Mouse (Mus musculus) ZHBTc4 (cell line): ENCODE data around the gene Rbfox3.
A peak's percentile ranks its signal among the peaks of the same experiment; 100 is the strongest.
"Not testable (repeated sequence)": the region's sequence is repeated elsewhere in the genome, so short reads cannot be mapped to it uniquely, and the experiment has no call there.

Source experiments
- DNase-seq: peaks from one replicate; pipeline ENCODE4 v3.0.0-alpha.2; 2011; ENCODE audit warnings: low read depth, low spot score

Rbfox3 gene

DNA sequence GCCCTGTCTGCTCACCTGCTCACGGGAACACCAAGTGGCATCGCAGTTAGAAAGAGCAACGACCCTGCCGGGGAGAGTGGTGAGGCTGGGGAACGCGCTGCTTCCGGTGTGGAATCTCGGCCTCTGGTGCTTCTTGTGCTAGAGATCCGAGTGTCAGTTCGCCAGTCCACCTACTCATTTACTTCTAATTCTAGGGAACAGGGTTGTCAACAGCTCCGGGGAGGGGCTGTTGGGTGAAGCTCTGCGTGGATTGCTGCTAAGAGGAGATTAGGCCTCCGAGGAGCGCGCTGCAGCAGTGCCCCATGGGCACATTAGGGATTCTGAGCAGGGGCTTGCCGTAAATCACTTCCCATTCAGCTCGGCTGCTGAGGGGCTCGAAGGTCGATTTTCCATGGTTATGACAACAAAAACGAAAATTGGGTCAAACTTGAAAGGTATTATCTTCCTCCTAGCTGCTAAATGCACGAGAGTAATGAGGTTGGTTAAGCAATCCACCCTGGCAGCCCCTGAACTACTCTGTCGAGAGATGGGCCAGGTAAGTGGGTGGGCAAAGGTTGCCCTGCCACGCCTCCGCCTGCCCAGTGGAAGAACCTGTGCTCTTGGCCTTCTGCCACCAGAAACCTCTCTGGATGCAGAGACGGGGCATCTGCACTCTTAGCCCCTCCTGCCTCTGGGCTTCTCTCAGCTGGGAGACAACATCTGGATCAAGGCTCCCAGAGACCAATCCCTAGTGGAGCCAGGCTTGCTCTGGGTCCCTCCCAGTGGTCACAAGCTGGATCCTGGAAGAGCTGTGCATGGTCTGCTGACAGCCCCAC, 85.9 kb downstream of the Rbfox3 start:
- no peak for DNase-seq

GRCm38 (mm10) chr11:118821353-118821752, 90.0 kb downstream of the Rbfox3 start:
- no peak for DNase-seq

DNA sequence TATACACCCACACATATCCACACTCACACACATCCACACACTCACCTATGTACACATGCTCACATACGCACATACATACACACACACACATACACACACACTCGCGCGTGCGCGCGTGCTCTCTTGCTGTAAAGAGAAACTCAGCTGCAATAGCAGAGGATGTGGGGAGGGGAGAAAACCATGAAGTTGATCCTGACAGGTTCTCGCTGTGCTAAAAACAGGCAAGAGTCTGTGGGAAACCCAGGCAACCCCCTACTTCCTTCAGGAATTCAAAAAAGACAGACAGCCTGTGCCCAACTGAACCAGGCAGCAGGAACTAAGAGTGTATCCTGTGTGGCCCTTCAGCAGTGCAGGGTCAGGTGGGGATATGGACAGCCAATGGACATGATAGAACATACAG, 92.9 kb downstream of the Rbfox3 start:
- DNase-seq = no peak

GRCm38 (mm10) chr11:118815118-118815517, 96.3 kb downstream of the Rbfox3 start:
- no peak for DNase-seq

DNA sequence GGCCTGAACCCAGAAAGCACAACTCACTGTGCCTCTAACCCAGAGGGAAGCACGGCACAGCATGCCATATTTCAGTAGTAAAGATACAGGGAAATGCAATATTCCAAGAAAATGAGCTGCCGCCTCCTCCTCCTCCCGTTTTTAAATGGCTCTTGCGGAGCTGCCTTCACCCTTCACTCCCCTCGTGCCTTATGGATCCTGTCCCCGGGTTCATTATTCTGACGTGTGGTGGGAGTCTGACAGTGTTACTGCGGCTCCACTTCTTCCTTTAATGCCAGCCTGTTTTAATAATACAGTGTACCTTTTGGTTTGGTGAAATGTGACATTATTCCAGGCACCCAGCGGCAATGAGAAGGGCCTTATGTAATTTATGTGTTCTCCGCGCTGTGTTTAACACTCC, 97.5 kb downstream of the Rbfox3 start:
- DNase-seq = no peak

DNA sequence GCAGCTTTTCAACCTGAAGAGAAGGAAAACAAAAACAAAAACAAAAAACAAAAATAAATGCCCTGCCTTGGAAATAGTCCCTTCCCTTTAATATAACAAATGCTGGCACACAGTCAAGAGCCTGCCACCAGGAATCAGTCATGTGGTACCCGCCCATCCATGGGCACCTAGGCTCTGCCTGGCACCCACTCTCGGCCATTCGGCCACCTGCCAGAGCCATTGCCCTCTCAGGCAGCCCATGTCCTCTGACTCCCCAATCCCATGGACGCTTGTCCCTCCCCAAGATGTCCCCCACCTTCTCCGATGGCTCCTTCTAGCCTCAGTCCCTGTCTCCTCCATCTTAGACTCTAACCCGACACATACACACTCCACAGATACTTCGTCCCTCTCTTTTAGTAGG, 100.0 kb downstream of the Rbfox3 start:
- DNase-seq = no peak

DNA sequence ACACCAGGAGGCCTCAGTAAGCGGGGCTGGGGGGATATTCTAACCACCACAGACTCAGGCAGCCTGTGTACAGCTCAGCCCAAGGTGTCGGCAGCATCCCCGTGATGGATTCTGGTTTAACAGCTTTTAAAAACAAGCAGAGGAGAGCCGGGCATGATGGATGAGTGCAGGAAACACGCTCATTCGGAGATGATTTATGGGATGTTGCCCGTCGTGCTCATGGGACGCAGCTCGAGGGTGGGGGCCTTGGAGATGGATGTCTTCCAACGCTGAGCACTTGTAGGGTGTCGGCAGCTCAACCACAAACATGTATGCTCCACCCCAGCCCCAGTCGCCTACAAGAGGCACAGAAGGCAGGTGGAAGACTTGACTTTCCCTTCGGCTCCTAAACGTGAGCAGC, 103.9 kb downstream of the Rbfox3 start:
- no peak for DNase-seq

DNA sequence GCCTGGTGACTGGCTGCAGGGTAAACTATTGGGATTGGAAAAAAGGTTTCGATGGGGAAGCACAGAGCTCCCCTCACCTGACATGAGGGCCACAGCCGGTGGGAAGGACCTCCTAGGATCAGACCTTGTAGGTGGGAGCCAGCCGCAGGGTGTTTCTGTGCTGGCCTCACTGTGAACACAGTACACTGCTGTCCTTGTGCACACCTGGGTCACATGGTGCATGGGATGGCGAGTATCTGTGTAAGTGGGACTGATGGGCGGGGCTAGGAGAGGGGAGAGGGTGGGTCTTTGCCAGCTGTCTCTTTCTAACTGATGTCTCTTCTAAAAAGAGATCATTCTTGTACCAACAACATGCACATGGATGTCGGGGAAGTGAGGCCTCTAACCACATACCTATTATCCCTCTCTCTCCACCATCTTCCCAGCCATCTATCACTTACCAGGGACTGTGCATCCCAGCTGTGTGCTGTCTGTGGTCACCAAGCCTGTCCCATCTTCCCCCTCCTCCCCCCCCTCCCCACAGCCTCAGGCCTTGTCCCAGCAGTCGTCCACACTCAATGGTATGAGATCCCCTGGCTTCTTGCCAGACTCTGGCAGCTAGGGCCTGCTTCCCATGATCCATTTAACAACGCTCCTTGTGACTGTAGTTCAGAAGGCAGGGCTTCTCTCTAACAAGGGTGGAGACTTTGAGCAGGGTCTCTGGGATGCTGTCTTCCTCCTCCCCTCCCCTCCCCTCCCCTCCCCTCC, 116.4 kb downstream of the Rbfox3 start:
- DNase-seq = peak; percentile 33

DNA sequence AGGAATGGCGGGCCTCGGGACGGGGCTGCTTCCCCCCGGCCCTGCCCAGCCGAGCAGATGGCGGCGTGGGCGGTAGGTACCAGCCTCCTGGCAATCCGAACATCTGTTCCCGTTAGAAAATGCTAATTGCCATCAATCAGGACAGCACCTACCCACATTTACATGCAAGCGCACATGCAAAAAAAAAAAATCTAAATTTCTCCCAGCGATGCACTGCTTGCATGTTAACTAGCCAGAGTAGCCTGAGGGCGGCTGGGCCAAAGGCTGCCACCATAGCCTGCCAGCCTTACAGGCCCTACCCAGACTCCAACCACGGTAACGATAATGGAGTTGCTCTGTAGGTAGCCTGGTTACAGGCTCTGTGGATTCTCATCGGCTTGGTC, 117.8 kb downstream of the Rbfox3 start:
- no peak for DNase-seq

- DNase-seq = no peak
Measured at GRCm38 (mm10) chr11:118792916-118793638, 118.3 kb downstream of the Rbfox3 start.

DNA sequence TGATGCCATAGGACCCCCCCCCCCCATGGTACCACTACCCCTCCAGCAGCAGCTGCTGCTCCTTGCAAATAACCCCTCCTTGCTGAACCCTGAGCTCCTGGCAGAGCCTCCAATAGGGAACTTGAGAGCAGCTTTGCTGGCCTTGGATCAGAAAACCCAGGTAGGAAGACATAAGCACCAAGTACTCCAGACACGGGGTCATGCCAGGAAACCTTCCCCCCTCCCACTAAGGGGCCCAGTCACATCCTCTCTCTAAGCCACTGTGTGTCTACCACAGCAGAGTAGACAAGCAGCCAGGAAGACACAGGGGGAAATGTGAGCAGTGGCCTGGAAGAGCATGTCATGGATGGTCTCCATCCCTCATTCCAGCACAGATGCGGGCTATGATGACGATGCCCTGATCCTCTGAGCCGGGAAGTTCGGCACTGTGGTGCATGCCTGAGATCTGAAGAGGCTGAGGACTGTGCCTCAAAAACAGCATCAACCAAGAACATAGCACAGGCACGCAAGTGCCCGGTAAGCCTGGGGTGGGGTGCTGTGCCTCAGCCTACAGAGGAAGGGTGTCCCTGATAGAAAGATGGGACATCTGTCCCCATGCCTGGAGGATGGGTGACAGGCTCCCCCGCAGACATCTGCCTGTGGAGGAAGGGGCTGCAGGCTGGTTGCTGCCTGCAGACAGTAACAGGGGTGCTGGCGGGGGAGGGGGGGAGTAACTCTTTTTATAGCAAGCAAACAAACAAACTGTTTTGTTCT, 119.1 kb downstream of the Rbfox3 start:
- DNase-seq = no peak

DNA sequence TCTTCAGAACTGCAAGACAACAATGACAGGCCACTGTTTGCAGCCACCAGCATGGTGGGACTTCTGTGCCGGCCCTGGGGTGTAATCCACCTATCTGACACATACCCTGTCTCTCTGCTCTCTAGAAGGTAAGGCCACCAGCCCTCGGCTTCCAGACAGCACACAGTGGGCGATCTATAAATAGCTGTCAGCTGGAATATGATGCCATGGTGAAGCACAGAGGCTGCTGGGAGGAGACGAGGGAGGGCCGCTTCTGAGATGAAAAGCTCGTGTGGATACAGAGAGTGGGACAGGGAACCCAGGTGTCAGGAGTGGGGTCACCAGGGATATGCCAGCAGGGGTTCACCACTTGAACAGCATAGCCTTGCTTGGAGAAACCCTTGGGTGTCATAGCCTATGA, 120.0 kb downstream of the Rbfox3 start:
- DNase-seq = no peak

DNA sequence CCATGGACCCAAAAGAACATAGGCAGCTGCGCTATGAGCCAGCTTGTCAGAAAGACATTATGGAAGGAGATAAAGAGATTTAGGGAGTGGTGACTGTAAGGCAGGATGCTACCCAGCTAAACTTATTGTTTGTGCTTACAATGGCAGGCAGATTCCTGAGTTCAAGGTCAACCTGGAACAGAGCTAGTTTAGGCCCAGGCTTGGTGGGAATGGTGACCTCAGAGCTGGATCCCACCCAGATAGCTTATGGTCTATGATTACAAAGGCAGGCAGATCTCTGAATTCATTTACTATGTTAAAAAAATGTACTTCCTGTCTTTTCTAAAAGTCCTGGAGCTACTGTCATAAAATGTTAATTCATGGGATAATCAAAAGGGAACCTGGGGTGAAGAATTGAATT, 123.3 kb downstream of the Rbfox3 start:
- peak; percentile 74 for DNase-seq

GRCm38 (mm10) chr11:118782677-118783076, 128.7 kb downstream of the Rbfox3 start:
- DNase-seq = no peak

- peak; percentile 84 for DNase-seq
Measured at GRCm38 (mm10) chr11:118775753-118776152, 135.6 kb downstream of the Rbfox3 start.

GRCm38 (mm10) chr11:118774777-118775176, 136.6 kb downstream of the Rbfox3 start:
- DNase-seq = not testable (repeated sequence)

GRCm38 (mm10) chr11:118773076-118773583, 138.3 kb downstream of the Rbfox3 start:
- no peak for DNase-seq

- no peak for DNase-seq
Measured at GRCm38 (mm10) chr11:118771358-118771757, 140.0 kb downstream of the Rbfox3 start.

DNA sequence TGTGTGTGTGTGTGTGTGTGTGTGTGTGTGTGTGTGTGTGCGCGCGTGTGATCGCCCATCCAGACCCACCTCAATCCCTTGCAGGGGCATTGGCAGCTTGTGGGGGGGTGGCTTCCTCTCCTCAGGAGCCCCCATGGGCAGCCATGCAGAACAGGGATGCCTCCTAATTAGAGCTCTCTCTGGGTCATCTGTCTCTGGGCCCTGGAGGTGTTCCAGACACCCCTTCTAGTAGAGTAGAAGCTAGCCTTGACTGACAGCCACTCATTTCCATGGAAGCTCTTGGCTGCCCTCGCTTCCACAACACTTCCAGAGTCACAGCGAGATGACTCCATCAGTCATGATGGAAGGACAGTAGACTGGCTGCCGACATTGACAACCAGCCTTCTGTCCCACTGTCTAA, 140.6 kb downstream of the Rbfox3 start:
- no peak for DNase-seq

- no peak for DNase-seq
Measured at GRCm38 (mm10) chr11:118769542-118769941, 141.9 kb downstream of the Rbfox3 start.

GRCm38 (mm10) chr11:118768441-118768840, 143.0 kb downstream of the Rbfox3 start:
- DNase-seq = no peak
